20 mouse cellular contexts compared by ENCODE assay signal in genomic region chr6:115076781-115077575, GRCm38 (mm10). TPM values are rescaled to one million over a fixed set of nuclear protein-coding genes. Genes with fewer than 3 reads are reported as not detected.
DNase-seq lines count a peak whose midpoint lies in the region; ATAC-seq and TF ChIP-seq lines count a peak whose summit lies in the region.
"Had no signal": no experiment of that assay in that cellular context is flagged by ENCODE, and none has a peak within 500 bp of the region (broad histone marks: within the 10 kb centered on the region; RNA-seq: fewer than 3 reads in every experiment).

No protein-coding gene starts in this region.

- ATAC-seq in lung, postnatal 0 days, result peak; percentile 54
- no peak for ATAC-seq in kidney, embryonic 16.5 days (ENCODE audit: low FRiP score, low TSS enrichment)
- ATAC-seq: midbrain, embryonic 16.5 days had no signal

- no peak overlapping the region for H3K4me3 ChIP-seq in lung, postnatal 0 days (ENCODE audit: low read depth, low read length)
- H3K4me3 ChIP-seq in kidney, embryonic 16.5 days (ENCODE audit: low read length), result no peak overlapping the region
- H3K4me3 ChIP-seq: embryonic facial prominence, embryonic 13.5 days; limb, embryonic 12.5 days; liver, embryonic 13.5 days; stomach, embryonic 15.5 days had no signal

- no peak overlapping the region for H3K9ac ChIP-seq in lung, postnatal 0 days (replicated peaks; ENCODE audit: low read depth)
- no peak overlapping the region for H3K9ac ChIP-seq in kidney, embryonic 16.5 days (replicated peaks; ENCODE audit: low read length)
- H3K9ac ChIP-seq: embryonic facial prominence, embryonic 13.5 days; hindbrain, embryonic 14.5 days; limb, embryonic 12.5 days; liver, embryonic 13.5 days; stomach, embryonic 15.5 days had no signal

- H3K27me3 ChIP-seq in lung, postnatal 0 days (replicated peaks; ENCODE audit: insufficient read depth, low read length), result no peaks in the 10 kb centered on the region
- H3K27me3 ChIP-seq in kidney, embryonic 16.5 days (ENCODE audit: insufficient read depth, low read length), result no peaks in the 10 kb centered on the region
- H3K27me3 ChIP-seq: embryonic facial prominence, embryonic 13.5 days; limb, embryonic 12.5 days; liver, embryonic 13.5 days; stomach, embryonic 15.5 days had no signal

- H3K36me3 ChIP-seq in lung, postnatal 0 days (ENCODE audit: insufficient read depth, low read length), result no peaks in the 10 kb centered on the region
- no peaks in the 10 kb centered on the region for H3K36me3 ChIP-seq in kidney, embryonic 16.5 days (ENCODE audit: insufficient read depth, low read length)
- H3K36me3 ChIP-seq: embryonic facial prominence, embryonic 13.5 days; G1E; limb, embryonic 12.5 days; liver, embryonic 13.5 days; stomach, embryonic 15.5 days had no signal

- TF ChIP-seq CTCF in lung, postnatal 0 days (IDR thresholded peaks at IDR 0.05), result no peak

- WGBS in lung, postnatal 0 days, result 20% methylated on average over 9 of the region's 9 CpGs
- 50% methylated on average over 9 of the region's 9 CpGs for WGBS in kidney, embryonic 16.5 days

- H3K9me3 ChIP-seq in lung, postnatal 0 days (ENCODE audit: low read length), result no peaks in the 10 kb centered on the region
- no peaks in the 10 kb centered on the region for H3K9me3 ChIP-seq in kidney, embryonic 16.5 days (ENCODE audit: low read length)
- H3K9me3 ChIP-seq: embryonic facial prominence, embryonic 13.5 days; G1E; limb, embryonic 12.5 days; liver, embryonic 13.5 days; stomach, embryonic 15.5 days had no signal

- no peak for TF ChIP-seq EP300 in lung, postnatal 0 days (IDR thresholded peaks at IDR 0.05)

- peak; percentile 49 to 57 for DNase-seq in cerebellum, postnatal 10 days
- no peak for DNase-seq in cerebellum, postnatal 4 days (ENCODE audit: low spot score in 2 of 2)
- DNase-seq in ES-CJ7 (ENCODE audit: low read depth, low spot score) (peak; percentile 21), ZHBTc4 (ENCODE audit: low read depth, low spot score) (peak; percentile 64)
- peak; percentile 67 for DNase-seq in lung, postnatal 0 days (ENCODE audit: low spot score)
- no peak for DNase-seq in kidney, postnatal 10 days
- DNase-seq in right cerebral cortex, postnatal 10 days (ENCODE audit: low spot score in 2 of 2), result no peak
- DNase-seq: adrenal gland, adult 8-10 months; B cell, adult 2 months; gastrocnemius, postnatal 10 days; kidney, adult 11 months; kidney, postnatal 36 days; liver, embryonic 13.5 days had no signal

- no peak overlapping the region for H3K27ac ChIP-seq in lung, postnatal 0 days (ENCODE audit: low read length)
- no peak overlapping the region for H3K27ac ChIP-seq in kidney, embryonic 16.5 days (ENCODE audit: low read length)
- H3K27ac ChIP-seq: embryonic facial prominence, embryonic 13.5 days; hindbrain, embryonic 14.5 days; limb, embryonic 12.5 days; liver, embryonic 13.5 days; stomach, embryonic 15.5 days had no signal

- peaks cover 4% of the 10 kb centered on the region; the same call in 1 of the 2 replicates for H3K4me1 ChIP-seq in lung, postnatal 0 days (ENCODE audit: insufficient read depth, low read depth, low read length)
- H3K4me1 ChIP-seq in kidney, embryonic 16.5 days (ENCODE audit: insufficient read depth, low read length), result no peaks in the 10 kb centered on the region
- H3K4me1 ChIP-seq: embryonic facial prominence, embryonic 13.5 days; limb, embryonic 12.5 days; liver, embryonic 13.5 days; stomach, embryonic 15.5 days had no signal

- no peak overlapping the region for H3K4me2 ChIP-seq in lung, postnatal 0 days (replicated peaks; ENCODE audit: low read depth, low read length)
- no peak overlapping the region for H3K4me2 ChIP-seq in kidney, embryonic 16.5 days (replicated peaks; ENCODE audit: low read depth, low read length)
- H3K4me2 ChIP-seq: embryonic facial prominence, embryonic 13.5 days; hindbrain, embryonic 14.5 days; limb, embryonic 12.5 days; liver, embryonic 13.5 days; stomach, embryonic 15.5 days had no signal

RNA-seq across cellular contexts. Expression of gene Tamm41, which starts 39.3 kb away (rescaled TPM):
- 27.7 and 28.0 TPM in 2 replicates for polyA plus RNA-seq in lung, postnatal 0 days (2015; fragmentation: Nextera tagmentation; extraction: Ambion mirVana)
- polyA plus RNA-seq in kidney, embryonic 16.5 days (2015; fragmentation: Nextera tagmentation; extraction: Ambion mirVana), result 64.9 and 68.7 TPM in 2 replicates

RNA-seq across cellular contexts. Expression of gene Syn2, which starts 57.7 kb away (rescaled TPM):
- polyA plus RNA-seq in lung, postnatal 0 days (2015; fragmentation: Nextera tagmentation; extraction: Ambion mirVana), result 1.0 and 1.4 TPM in 2 replicates
- 1.8 TPM in 2 replicates for polyA plus RNA-seq in kidney, embryonic 16.5 days (2015; fragmentation: Nextera tagmentation; extraction: Ambion mirVana)
- polyA plus RNA-seq: G1E had no signal

Comparison
In these comparisons a context has a peak if more than half of its experiments do, and no peak if none do; other contexts are left out.
1. DNase-seq: peak in cerebellum, postnatal 10 days (2 of 2), ES-CJ7 (single experiment), ZHBTc4 (single experiment) and lung, postnatal 0 days (single experiment); none in cerebellum, postnatal 4 days (0 of 2), kidney, postnatal 10 days (single experiment) and right cerebral cortex, postnatal 10 days (0 of 2).